Mouse (Mus musculus) hindbrain, embryonic 14.5 days (tissue): ENCODE results near the gene Wipi1. TPM values are rescaled to one million over a fixed set of nuclear protein-coding genes. Genes with fewer than 3 reads are reported as not detected.
"Not testable (repeated sequence)": the region's sequence is repeated elsewhere in the genome, so short reads cannot be mapped to it uniquely, and the experiment has no call there.

Experiments
- ATAC-seq: fragments of 200-750 bp; cut with Nextera tagmentation; 2 replicates; pipeline ENCODE4 v1.8.0; 2017; ENCODE audit warnings: moderate number of reproducible peaks, mild to moderate bottlenecking, moderate TSS enrichment, moderate library complexity; ENCODE audit not compliant: low FRiP score
- DNase-seq: peaks from one replicate; pipeline ENCODE4 v3.0.0-alpha.2; 2015; ENCODE audit warnings: low spot score
- H3K27ac ChIP-seq: fragments of 300-500 bp; sonication (generic); 2 replicates; pipeline ENCODE4 v1.5.1; 2014; ENCODE audit warnings: mild to moderate bottlenecking, moderate library complexity
- H3K27me3 ChIP-seq: fragments of 300-500 bp; sonication (generic); 2 replicates; pipeline ENCODE4 v1.6.1; 2014; ENCODE audit warnings: mild to moderate bottlenecking, low read length, mixed read lengths; ENCODE audit not compliant: control insufficient read depth, insufficient read depth
- H3K36me3 ChIP-seq: fragments of 300-500 bp; sonication (generic); replicated peaks from 2 replicates; pipeline ENCODE4 v1.6.1; 2014; ENCODE audit not compliant: control insufficient read depth, insufficient read depth
- H3K4me1 ChIP-seq: fragments of 300-500 bp; sonication (generic); replicated peaks from 2 replicates; pipeline ENCODE4 v1.6.1; 2014; ENCODE audit warnings: antibody characterized with exemption, low read length, mixed read lengths; ENCODE audit not compliant: control insufficient read depth, insufficient read depth
- H3K4me2 ChIP-seq: fragments of 300-500 bp; sonication (generic); replicated peaks from 2 replicates; pipeline ENCODE4 v1.6.1; 2014; ENCODE audit warnings: mild to moderate bottlenecking, moderate library complexity
- H3K4me3 ChIP-seq: fragments of 300-500 bp; sonication (generic); replicated peaks from 2 replicates; pipeline ENCODE4 v1.5.1; 2014; ENCODE audit warnings: mild to moderate bottlenecking, low read length
- H3K9ac ChIP-seq: fragments of 300-500 bp; sonication (generic); 2 replicates; pipeline ENCODE4 v1.6.1; 2014
- H3K9me3 ChIP-seq: fragments of 300-500 bp; sonication (generic); 2 replicates; pipeline ENCODE4 v1.6.1; 2016; ENCODE audit warnings: low read length; ENCODE audit not compliant: control insufficient read depth
- WGBS: fragments of 180-500 bp; shearing (Covaris S2); extraction: QIAGEN DNeasy Blood & Tissue Kit; methylation state at CpG from one replicate; pipeline ENCODE4 v1.1.7; 2014; 5-methylcytosine and 5-hydroxymethylcytosine counted together
- polyA plus RNA-seq: library from polyadenylated mRNA; unstranded; fragments of >200 nt; fragmentation: Nextera tagmentation; extraction: Ambion mirVana; gene quantifications from 2 replicates; pipeline ENCODE4 v1.2.1, GENCODE M21; 2014

Wipi1 gene
- polyA plus RNA-seq, 1 experiment from 2014 or later: 13.2 TPM

GRCm38 (mm10) chr11:109623238-109623637 is 11.5 kb upstream of the Wipi1 start:
- no peaks in the 10 kb centered on the region for H3K36me3 ChIP-seq
- no peaks in the 10 kb centered on the region for H3K4me1 ChIP-seq
- H3K9ac ChIP-seq: no peak overlapping the region
- H3K4me2 ChIP-seq: no peak overlapping the region
- 87% methylated on average over 7 of the region's 7 CpGs for WGBS
- H3K27me3 ChIP-seq: no peaks in the 10 kb centered on the region
- no peak overlapping the region for H3K27ac ChIP-seq
- no peak for DNase-seq
- no peak overlapping the region for H3K4me3 ChIP-seq
- ATAC-seq: no peak
- no peaks in the 10 kb centered on the region for H3K9me3 ChIP-seq

- Histone ChIP-seq H3K36me3 (no peaks in the 10 kb centered on the region), H3K4me2 (peak overlapping the region; percentile 22; the same call in 1 of the 2 replicates), H3K4me1 (no peaks in the 10 kb centered on the region), H3K4me3 (no peak overlapping the region), H3K27ac (no peak overlapping the region), H3K9me3 (no peaks in the 10 kb centered on the region), H3K27me3 (no peaks in the 10 kb centered on the region), H3K9ac (no peak overlapping the region)
- DNase-seq (no peak), ATAC-seq (no peak)
- 53% methylated on average over 15 of the region's 15 CpGs for WGBS
Observed at GRCm38 (mm10) chr11:109622518-109623037, 10.8 kb upstream of the Wipi1 start.

GRCm38 (mm10) chr11:109621183-109621582 is 9.4 kb upstream of the Wipi1 start:
- ATAC-seq (no peak), DNase-seq (peak; percentile 87)
- no peaks in the 10 kb centered on the region for H3K4me1 ChIP-seq
- H3K4me2 ChIP-seq: no peak overlapping the region
- 17% methylated on average over 2 of the region's 2 CpGs for WGBS
- H3K9me3 ChIP-seq: no peaks in the 10 kb centered on the region
- H3K9ac ChIP-seq: no peak overlapping the region
- H3K4me3 ChIP-seq: no peak overlapping the region
- H3K27ac ChIP-seq: no peak overlapping the region
- H3K36me3 ChIP-seq: no peaks in the 10 kb centered on the region
- H3K27me3 ChIP-seq: no peaks in the 10 kb centered on the region

- H3K4me2 ChIP-seq: no peak overlapping the region
- H3K9ac ChIP-seq: no peak overlapping the region
- H3K27ac ChIP-seq: no peak overlapping the region
- WGBS: 88% methylated on average over 6 of the region's 6 CpGs
- DNase-seq (no peak), ATAC-seq (no peak)
- H3K36me3 ChIP-seq: no peaks in the 10 kb centered on the region
- no peaks in the 10 kb centered on the region for H3K27me3 ChIP-seq
- no peaks in the 10 kb centered on the region for H3K9me3 ChIP-seq
- no peaks in the 10 kb centered on the region for H3K4me1 ChIP-seq
- no peak overlapping the region for H3K4me3 ChIP-seq
Observed at GRCm38 (mm10) chr11:109620356-109620755, 8.6 kb upstream of the Wipi1 start.

GRCm38 (mm10) chr11:109619055-109619454 is 7.3 kb upstream of the Wipi1 start:
- H3K27me3 ChIP-seq, H3K36me3 ChIP-seq, H3K9ac ChIP-seq, ATAC-seq, DNase-seq, H3K4me3 ChIP-seq, H3K9me3 ChIP-seq, H3K4me2 ChIP-seq, H3K4me1 ChIP-seq, H3K27ac ChIP-seq: not testable (repeated sequence)
- whole genome bisulfite sequencing: 38% methylated on average over 8 of the region's 8 CpGs

GRCm38 (mm10) chr11:109616766-109617165 is 5.0 kb upstream of the Wipi1 start:
- Histone ChIP-seq H3K36me3 (no peaks in the 10 kb centered on the region), H3K4me1 (no peaks in the 10 kb centered on the region), H3K4me2 (no peak overlapping the region), H3K27ac (no peak overlapping the region), H3K27me3 (no peaks in the 10 kb centered on the region), H3K9ac (no peak overlapping the region), H3K4me3 (no peak overlapping the region), H3K9me3 (no peaks in the 10 kb centered on the region)
- ATAC-seq: no peak
- 66% methylated on average over 4 of the region's 4 CpGs for WGBS
- no peak for DNase-seq

- ATAC-seq: no peak
- 69% methylated on average over 4 of the region's 4 CpGs for WGBS
- Histone ChIP-seq H3K27me3 (no peaks in the 10 kb centered on the region), H3K36me3 (no peaks in the 10 kb centered on the region), H3K27ac (no peak overlapping the region), H3K4me1 (no peaks in the 10 kb centered on the region), H3K4me2 (no peak overlapping the region), H3K9me3 (no peaks in the 10 kb centered on the region), H3K4me3 (no peak overlapping the region), H3K9ac (no peak overlapping the region)
- no peak for DNase-seq
Observed at GRCm38 (mm10) chr11:109616352-109616751, 4.6 kb upstream of the Wipi1 start.

GRCm38 (mm10) chr11:109615286-109615685 is 3.5 kb upstream of the Wipi1 start:
- Histone ChIP-seq H3K4me1 (peaks cover 6% of the 10 kb centered on the region; the same call in 1 of the 2 replicates), H3K27ac (no peak overlapping the region), H3K4me2 (no peak overlapping the region), H3K27me3 (no peaks in the 10 kb centered on the region), H3K9ac (no peak overlapping the region), H3K9me3 (no peaks in the 10 kb centered on the region), H3K36me3 (no peaks in the 10 kb centered on the region), H3K4me3 (no peak overlapping the region)
- ATAC-seq (no peak), DNase-seq (no peak)
- 74% methylated on average over 9 of the region's 9 CpGs for WGBS

- no peak for DNase-seq
- Histone ChIP-seq H3K4me3 (no peak overlapping the region), H3K27me3 (no peaks in the 10 kb centered on the region), H3K4me1 (peaks cover 7% of the 10 kb centered on the region; the same call in 1 of the 2 replicates), H3K36me3 (no peaks in the 10 kb centered on the region), H3K9me3 (no peaks in the 10 kb centered on the region), H3K27ac (no peak overlapping the region), H3K4me2 (no peak overlapping the region), H3K9ac (no peak overlapping the region)
- WGBS: 73% methylated on average over 7 of the region's 7 CpGs
- ATAC-seq: no peak
Observed at GRCm38 (mm10) chr11:109612871-109613529, 1.2 kb upstream of the Wipi1 start.
